8 mouse cellular contexts compared by ENCODE assay signal in genomic region chr2:103456646-103457045, GRCm38 (mm10). TPM values are rescaled to one million over a fixed set of nuclear protein-coding genes. Genes with fewer than 3 reads are reported as not detected.
DNase-seq lines count a peak whose midpoint lies in the region; ATAC-seq lines count a peak whose summit lies in the region.

No protein-coding gene starts in this region.

- H3K27ac ChIP-seq in hindbrain, embryonic 16.5 days (ENCODE audit: low read depth, low read length): no peak overlapping the region

- no peak overlapping the region for H3K9ac ChIP-seq in hindbrain, embryonic 16.5 days (ENCODE audit: low read depth, low read length)

- WGBS in hindbrain, embryonic 16.5 days: 30% methylated on average over 10 of the region's 10 CpGs

- H3K36me3 ChIP-seq in hindbrain, embryonic 16.5 days (ENCODE audit: control insufficient read depth, insufficient read depth, low read length): peaks cover 28% of the 10 kb centered on the region

- no peaks in the 10 kb centered on the region for H3K4me1 ChIP-seq in hindbrain, embryonic 16.5 days (ENCODE audit: control insufficient read depth, insufficient read depth, low read depth, low read length)

- no peak overlapping the region for H3K4me2 ChIP-seq in hindbrain, embryonic 16.5 days (ENCODE audit: low read length)

- DNase-seq in NIH3T3 (ENCODE audit: low read depth): peak; percentile 87
- peak; percentile 81 to 89 for DNase-seq in cerebellum, adult 18-20 months
- DNase-seq in layer of hippocampus, postnatal 25 days (ENCODE audit: extremely low spot score in 1 of 2, low spot score in 1 of 2): peak; percentile 86 to 98
- DNase-seq in right cerebral cortex, adult 2 months (ENCODE audit: low spot score in 2 of 2): peak; percentile 92 to 96
- DNase-seq in urinary bladder, postnatal 10 days (ENCODE audit: low spot score): peak; percentile 55

- H3K27me3 ChIP-seq in hindbrain, embryonic 16.5 days (replicated peaks; ENCODE audit: control insufficient read depth, insufficient read depth, low read length): no peaks in the 10 kb centered on the region

- H3K4me3 ChIP-seq in hindbrain, embryonic 16.5 days (ENCODE audit: low read length): no peak overlapping the region

- no peaks in the 10 kb centered on the region for H3K9me3 ChIP-seq in hindbrain, embryonic 16.5 days (ENCODE audit: control insufficient read depth, low read length)

- ATAC-seq in frontal cortex, adult (ENCODE audit: low TSS enrichment): peak; percentile 64
- ATAC-seq in hindbrain, embryonic 16.5 days: peak; percentile 80
- ATAC-seq in megakaryocyte progenitor cell, adult 5-6 weeks (replicated peaks; ENCODE audit: poor library complexity): peak; percentile 95

RNA-seq across cellular contexts. Expression of gene Cat, which starts 28.3 kb away (rescaled TPM):
- polyA plus RNA-seq in hindbrain, embryonic 16.5 days (2015; fragmentation: Nextera tagmentation; extraction: Ambion mirVana): 95.8 and 105 TPM in 2 replicates
- 10 to 100 TPM; 56.7 to 60.8 TPM for total RNA-seq in layer of hippocampus, postnatal 25 days (2021)
- 117 and 125 TPM in 2 replicates for total RNA-seq in megakaryocyte progenitor cell, adult 5-6 weeks (2015)
- total RNA-seq in megakaryocyte progenitor cell, adult 5-6 weeks (2017): 36.0 and 36.6 TPM in 2 replicates

RNA-seq across cellular contexts. Expression of gene Elf5, which starts 45.2 kb away (rescaled TPM):
- not detected in 2 replicates for polyA plus RNA-seq in hindbrain, embryonic 16.5 days (2015; fragmentation: Nextera tagmentation; extraction: Ambion mirVana)
- total RNA-seq in layer of hippocampus, postnatal 25 days (2021): 1 to 10 TPM; 1.8 to 2.1 TPM
- total RNA-seq in megakaryocyte progenitor cell, adult 5-6 weeks (2015): not detected in 2 replicates
- total RNA-seq in megakaryocyte progenitor cell, adult 5-6 weeks (2017): 1.1 TPM in 1 of 2 replicates, not detected in the other
